Mouse (Mus musculus): ENCODE measurements at regions not wholly inside any gene's neighbourhood (a gene's known extent, or its start where the extent isn't known, plus 50 kb on each side); places are given as distances from the start of the nearest gene placed in this dataset.

- no peak for DNase-seq (ENCODE audit: low read depth in 2 of 2, low spot score in 2 of 2)
Measured at GRCm38 (mm10) chr12:77135661-77136060, 102.3 kb upstream of the Fut8 start.

- DNase-seq (ENCODE audit: low read depth in 2 of 2, low spot score in 2 of 2): no peak
Measured at GRCm38 (mm10) chr12:77135067-77135466, 102.9 kb upstream of the Fut8 start.

GRCm38 (mm10) chr12:77134306-77135010, 103.5 kb upstream of the Fut8 start:
- DNase-seq (ENCODE audit: low read depth in 2 of 2, low spot score in 2 of 2): no peak

GRCm38 (mm10) chr12:77133465-77134305, 104.2 kb upstream of the Fut8 start:
- DNase-seq (ENCODE audit: low read depth in 2 of 2, low spot score in 2 of 2): no peak

GRCm38 (mm10) chr12:77131328-77131727, 106.6 kb upstream of the Fut8 start:
- DNase-seq (ENCODE audit: low read depth in 2 of 2, low spot score in 2 of 2): no peak

GRCm38 (mm10) chr12:77130526-77130925, 107.4 kb upstream of the Fut8 start:
- peak in 1 of 2 experiments; percentile 42 for DNase-seq (ENCODE audit: low read depth in 2 of 2, low spot score in 2 of 2)

- peak; percentile 24 to 25 for DNase-seq (ENCODE audit: low read depth in 2 of 2, low spot score in 2 of 2)
Measured at GRCm38 (mm10) chr12:77124267-77124666, 113.7 kb upstream of the Fut8 start.

GRCm38 (mm10) chr12:77113516-77113915, 124.4 kb upstream of the Fut8 start:
- peak; percentile 43 to 53 for DNase-seq (ENCODE audit: low read depth in 2 of 2, low spot score in 2 of 2)

GRCm38 (mm10) chr12:77112133-77112532, 125.8 kb upstream of the Fut8 start:
- DNase-seq (ENCODE audit: low read depth in 2 of 2, low spot score in 2 of 2): no peak

- no peak for DNase-seq (ENCODE audit: low read depth in 2 of 2, low spot score in 2 of 2)
Measured at GRCm38 (mm10) chr12:77107251-77107650, 130.7 kb upstream of the Fut8 start.

GRCm38 (mm10) chr12:77105887-77106600, 131.9 kb upstream of the Fut8 start:
- DNase-seq (ENCODE audit: low read depth in 2 of 2, low spot score in 2 of 2): no peak

GRCm38 (mm10) chr12:77100482-77100881, 137.4 kb upstream of the Fut8 start:
- no peak for DNase-seq (ENCODE audit: low read depth in 2 of 2, low spot score in 2 of 2)

GRCm38 (mm10) chr12:77099521-77099920, 137.5 kb upstream of the Max start:
- no peak for DNase-seq (ENCODE audit: low read depth in 2 of 2, low spot score in 2 of 2)

GRCm38 (mm10) chr12:77098821-77099220, 136.8 kb upstream of the Max start:
- DNase-seq (ENCODE audit: low read depth in 2 of 2, low spot score in 2 of 2): no peak

- DNase-seq (ENCODE audit: low read depth in 2 of 2, low spot score in 2 of 2): no peak
Measured at GRCm38 (mm10) chr12:77097831-77098230, 135.8 kb upstream of the Max start.

GRCm38 (mm10) chr12:77096461-77096860, 134.5 kb upstream of the Max start:
- DNase-seq (ENCODE audit: low read depth in 2 of 2, low spot score in 2 of 2): no peak

- no peak for DNase-seq (ENCODE audit: low read depth in 2 of 2, low spot score in 2 of 2)
Measured at GRCm38 (mm10) chr12:77094999-77095915, 133.3 kb upstream of the Max start.

- DNase-seq (ENCODE audit: low read depth in 2 of 2, low spot score in 2 of 2): no peak
Measured at GRCm38 (mm10) chr12:77094168-77094567, 132.2 kb upstream of the Max start.

GRCm38 (mm10) chr12:77092741-77093140, 130.7 kb upstream of the Max start:
- DNase-seq (ENCODE audit: low read depth in 2 of 2, low spot score in 2 of 2): no peak

GRCm38 (mm10) chr12:77092143-77092542, 130.1 kb upstream of the Max start:
- DNase-seq (ENCODE audit: low read depth in 2 of 2, low spot score in 2 of 2): no peak

GRCm38 (mm10) chr12:77091700-77092099, 129.7 kb upstream of the Max start:
- no peak for DNase-seq (ENCODE audit: low read depth in 2 of 2, low spot score in 2 of 2)

All from CD8-positive naive resting alpha-beta T cell, adult 2 months (primary cell).